Mouse (Mus musculus) embryonic facial prominence, embryonic 14.5 days (tissue): ENCODE data around the gene Fhl4. TPM values are rescaled to one million over a fixed set of nuclear protein-coding genes. Genes with fewer than 3 reads are reported as not detected.
A peak's percentile ranks its signal among the peaks of the same experiment; 100 is the strongest.

Experiments
- ATAC-seq: fragments of 200-750 bp; cut with Nextera tagmentation; 2 replicates; pipeline ENCODE4 v1.8.0; 2017; ENCODE audit warnings: low read depth, moderate number of reproducible peaks, moderate TSS enrichment
- DNase-seq: peaks from one replicate; pipeline ENCODE4 v3.0.0-alpha.2; 2015; ENCODE audit warnings: low spot score
- H3K27ac ChIP-seq: fragments of 300-500 bp; sonication (generic); replicated peaks from 2 replicates; pipeline ENCODE4 v1.5.1; 2014; ENCODE audit warnings: low read depth, mild to moderate bottlenecking, low read length, moderate library complexity
- H3K27me3 ChIP-seq: fragments of 300-500 bp; sonication (generic); replicated peaks from 2 replicates; pipeline ENCODE4 v1.6.1; 2014; ENCODE audit warnings: low read length; ENCODE audit not compliant: control insufficient read depth, insufficient read depth
- H3K36me3 ChIP-seq: fragments of 300-500 bp; sonication (generic); 2 replicates; pipeline ENCODE4 v1.6.1; 2014; ENCODE audit warnings: low read length, mixed read lengths; ENCODE audit not compliant: control insufficient read depth, insufficient read depth
- H3K4me1 ChIP-seq: fragments of 300-500 bp; sonication (generic); 2 replicates; pipeline ENCODE4 v1.6.1; 2014; ENCODE audit warnings: antibody characterized with exemption, low read length; ENCODE audit not compliant: control insufficient read depth, insufficient read depth
- H3K4me2 ChIP-seq: fragments of 300-500 bp; sonication (generic); 2 replicates; pipeline ENCODE4 v1.6.1; 2014; ENCODE audit warnings: low read depth, mild to moderate bottlenecking, low read length, moderate library complexity, mixed read lengths
- H3K4me3 ChIP-seq: fragments of 300-500 bp; sonication (generic); 2 replicates; pipeline ENCODE4 v1.5.1; 2014; ENCODE audit warnings: low read depth, mild to moderate bottlenecking, low read length
- H3K9ac ChIP-seq: fragments of 300-500 bp; sonication (generic); 2 replicates; pipeline ENCODE4 v1.6.1; 2014; ENCODE audit warnings: low read depth, mild to moderate bottlenecking, low read length, moderate library complexity, mixed read lengths
- H3K9me3 ChIP-seq: fragments of 300-500 bp; sonication (generic); 2 replicates; pipeline ENCODE4 v1.6.1; 2016; ENCODE audit warnings: low read length; ENCODE audit not compliant: control insufficient read depth
- WGBS: fragments of 180-500 bp; shearing (Covaris S2); extraction: QIAGEN DNeasy Blood & Tissue Kit; methylation state at CpG from one replicate; pipeline ENCODE4 v1.1.7; 2014; 5-methylcytosine and 5-hydroxymethylcytosine counted together
- polyA plus RNA-seq: library from polyadenylated mRNA; unstranded; fragments of >200 nt; fragmentation: Nextera tagmentation; extraction: Ambion mirVana; gene quantifications from 2 replicates; pipeline ENCODE4 v1.2.1, GENCODE M21; 2014

Fhl4 gene
- polyA plus RNA-seq, 1 experiment from 2014 or later: 2.2 TPM

- no peak overlapping the region for H3K9ac ChIP-seq
- DNase-seq (no peak), ATAC-seq (no peak)
- H3K27ac ChIP-seq: no peak overlapping the region
- peaks cover 60% of the 10 kb centered on the region for H3K36me3 ChIP-seq
- H3K4me2 ChIP-seq: no peak overlapping the region
- H3K27me3 ChIP-seq: no peaks in the 10 kb centered on the region
- no peaks in the 10 kb centered on the region for H3K9me3 ChIP-seq
- H3K4me3 ChIP-seq: no peak overlapping the region
- WGBS: 82% methylated on average over 4 of the region's 4 CpGs
- no peaks in the 10 kb centered on the region for H3K4me1 ChIP-seq
Measured at GRCm38 (mm10) chr10:85114409-85114808, 12.1 kb upstream of the Fhl4 start.

- peak; percentile 53 for DNase-seq
- peak overlapping the region; percentile 98 for H3K9ac ChIP-seq
- H3K27ac ChIP-seq: peak overlapping the region; percentile 84
- no peaks in the 10 kb centered on the region for H3K27me3 ChIP-seq
- WGBS: 2% methylated on average over 22 of the region's 34 CpGs
- H3K4me2 ChIP-seq: peak overlapping the region; percentile 75
- no peaks in the 10 kb centered on the region for H3K9me3 ChIP-seq
- peak; percentile 6; the same call in 1 of the 2 replicates for ATAC-seq
- H3K4me3 ChIP-seq: peak overlapping the region; percentile 97
- peaks cover 15% of the 10 kb centered on the region for H3K4me1 ChIP-seq
- H3K36me3 ChIP-seq: no peaks in the 10 kb centered on the region
Measured at GRCm38 (mm10) chr10:85103085-85103885, 990 bp upstream of the Fhl4 start.

- Histone ChIP-seq H3K4me1 (peaks cover 15% of the 10 kb centered on the region), H3K9me3 (no peaks in the 10 kb centered on the region), H3K4me3 (peak overlapping the region; percentile 97), H3K27ac (peak overlapping the region; percentile 82), H3K9ac (peak overlapping the region; percentile 98), H3K27me3 (no peaks in the 10 kb centered on the region), H3K4me2 (peak overlapping the region; percentile 75), H3K36me3 (no peaks in the 10 kb centered on the region)
- DNase-seq (no peak), ATAC-seq (peak; percentile 20)
- under 1% methylated on average over 10 of the region's 10 CpGs for WGBS
Measured at GRCm38 (mm10) chr10:85101841-85102240, 454 bp downstream of the Fhl4 start.

- Histone ChIP-seq H3K36me3 (no peaks in the 10 kb centered on the region), H3K27ac (no peak overlapping the region), H3K27me3 (no peaks in the 10 kb centered on the region), H3K4me2 (no peak overlapping the region), H3K4me3 (no peak overlapping the region), H3K9ac (no peak overlapping the region), H3K4me1 (no peaks in the 10 kb centered on the region), H3K9me3 (no peaks in the 10 kb centered on the region)
- WGBS: 47% methylated on average over 4 of the region's 4 CpGs
- ATAC-seq (no peak), DNase-seq (no peak)
Measured at GRCm38 (mm10) chr10:85071605-85072152, 30.6 kb downstream of the Fhl4 start.

- WGBS: 100% methylated on average over 2 of the region's 2 CpGs
Measured at GRCm38 (mm10) chr10:85054876-85055275, 47.4 kb downstream of the Fhl4 start.

GRCm38 (mm10) chr10:85052451-85052850 is 49.8 kb downstream of the Fhl4 start:
- no peaks in the 10 kb centered on the region for H3K9me3 ChIP-seq
- no peaks in the 10 kb centered on the region for H3K4me1 ChIP-seq
- no peaks in the 10 kb centered on the region for H3K36me3 ChIP-seq
- H3K27me3 ChIP-seq: no peaks in the 10 kb centered on the region
- no peak overlapping the region for H3K27ac ChIP-seq
- DNase-seq (no peak), ATAC-seq (no peak)
- no peak overlapping the region for H3K9ac ChIP-seq
- H3K4me2 ChIP-seq: no peak overlapping the region
- 42% methylated on average over 4 of the region's 4 CpGs for WGBS
- H3K4me3 ChIP-seq: no peak overlapping the region

More at GRCm38 (mm10) chr10:85054876-85055275, 47.4 kb downstream of the Fhl4 start:
- Histone ChIP-seq H3K4me1 (no peaks in the 10 kb centered on the region), H3K4me2 (no peak overlapping the region), H3K27me3 (no peaks in the 10 kb centered on the region), H3K4me3 (no peak overlapping the region), H3K36me3 (no peaks in the 10 kb centered on the region), H3K9me3 (no peaks in the 10 kb centered on the region), H3K9ac (no peak overlapping the region), H3K27ac (no peak overlapping the region)
- ATAC-seq (no peak), DNase-seq (no peak)

- Histone ChIP-seq H3K27ac (no peak overlapping the region), H3K4me1 (no peaks in the 10 kb centered on the region), H3K4me2 (no peak overlapping the region), H3K27me3 (no peaks in the 10 kb centered on the region), H3K36me3 (no peaks in the 10 kb centered on the region), H3K4me3 (no peak overlapping the region), H3K9me3 (no peaks in the 10 kb centered on the region), H3K9ac (no peak overlapping the region)
- DNase-seq (no peak), ATAC-seq (no peak)
- 55% methylated on average over 4 of the region's 4 CpGs for WGBS
Measured at GRCm38 (mm10) chr10:85050668-85051208, 51.6 kb downstream of the Fhl4 start.

GRCm38 (mm10) chr10:85048008-85048407 is 54.3 kb downstream of the Fhl4 start:
- H3K9me3 ChIP-seq: no peaks in the 10 kb centered on the region
- ATAC-seq (no peak), DNase-seq (no peak)
- 88% methylated on average over 8 of the region's 8 CpGs for WGBS
- H3K27ac ChIP-seq: no peak overlapping the region
- H3K4me3 ChIP-seq: no peak overlapping the region
- H3K27me3 ChIP-seq: peaks cover 2% of the 10 kb centered on the region; the same call in 1 of the 2 replicates
- H3K4me1 ChIP-seq: peaks cover 9% of the 10 kb centered on the region; the same call in 1 of the 2 replicates
- no peak overlapping the region for H3K4me2 ChIP-seq
- H3K9ac ChIP-seq: no peak overlapping the region
- no peaks in the 10 kb centered on the region for H3K36me3 ChIP-seq
